Mouse (Mus musculus): Measurements from ENCODE around the gene Gm28042.
A peak's percentile ranks its signal among the peaks of the same experiment; 100 is the strongest.

Gene Gm28042

GRCm38 (mm10) chr2:120059466-120059865, 32.2 kb downstream of the Gm28042 start:
- no peak for DNase-seq (ENCODE audit: low read depth)

- DNase-seq (ENCODE audit: low read depth): no peak
Measured at GRCm38 (mm10) chr2:120060190-120060589, 32.9 kb downstream of the Gm28042 start.

GRCm38 (mm10) chr2:120060651-120061050, 33.4 kb downstream of the Gm28042 start:
- DNase-seq (ENCODE audit: low read depth): no peak

GRCm38 (mm10) chr2:120062248-120062647, 35.0 kb downstream of the Gm28042 start:
- no peak for DNase-seq (ENCODE audit: low read depth)

GRCm38 (mm10) chr2:120064639-120065038, 37.3 kb downstream of the Gm28042 start:
- DNase-seq (ENCODE audit: low read depth): no peak

- no peak for DNase-seq (ENCODE audit: low read depth)
Measured at GRCm38 (mm10) chr2:120065243-120065642, 38.0 kb downstream of the Gm28042 start.

- DNase-seq (ENCODE audit: low read depth): no peak
Measured at GRCm38 (mm10) chr2:120066224-120066623, 38.9 kb downstream of the Gm28042 start.

GRCm38 (mm10) chr2:120068555-120069465, 41.5 kb downstream of the Gm28042 start:
- DNase-seq (ENCODE audit: low read depth): peak; percentile 47

- DNase-seq (ENCODE audit: low read depth): no peak
Measured at GRCm38 (mm10) chr2:120069466-120069990, 42.2 kb downstream of the Gm28042 start.

- DNase-seq (ENCODE audit: low read depth): no peak
Measured at GRCm38 (mm10) chr2:120074096-120074495, 46.8 kb downstream of the Gm28042 start.

- peak; percentile 67 for DNase-seq (ENCODE audit: low read depth)
Measured at GRCm38 (mm10) chr2:120076076-120076705, 48.9 kb downstream of the Gm28042 start.

- DNase-seq (ENCODE audit: low read depth): no peak
Measured at GRCm38 (mm10) chr2:120082416-120082815, 55.1 kb downstream of the Gm28042 start.

- DNase-seq (ENCODE audit: low read depth): no peak
Measured at GRCm38 (mm10) chr2:120084593-120085361, 57.5 kb downstream of the Gm28042 start.

- no peak for DNase-seq (ENCODE audit: low read depth)
Measured at GRCm38 (mm10) chr2:120086038-120086437, 58.7 kb downstream of the Gm28042 start.

- no peak for DNase-seq (ENCODE audit: low read depth)
Measured at GRCm38 (mm10) chr2:120087391-120087790, 60.1 kb downstream of the Gm28042 start.

- DNase-seq (ENCODE audit: low read depth): no peak
Measured at GRCm38 (mm10) chr2:120087897-120088296, 60.6 kb downstream of the Gm28042 start.

- no peak for DNase-seq (ENCODE audit: low read depth)
Measured at GRCm38 (mm10) chr2:120090979-120091378, 63.7 kb downstream of the Gm28042 start.

Data from induced T-regulatory cell, adult 2 months (primary cell).